Mouse (Mus musculus): ENCODE results near the gene Ank2.

Gene Ank2

DNA sequence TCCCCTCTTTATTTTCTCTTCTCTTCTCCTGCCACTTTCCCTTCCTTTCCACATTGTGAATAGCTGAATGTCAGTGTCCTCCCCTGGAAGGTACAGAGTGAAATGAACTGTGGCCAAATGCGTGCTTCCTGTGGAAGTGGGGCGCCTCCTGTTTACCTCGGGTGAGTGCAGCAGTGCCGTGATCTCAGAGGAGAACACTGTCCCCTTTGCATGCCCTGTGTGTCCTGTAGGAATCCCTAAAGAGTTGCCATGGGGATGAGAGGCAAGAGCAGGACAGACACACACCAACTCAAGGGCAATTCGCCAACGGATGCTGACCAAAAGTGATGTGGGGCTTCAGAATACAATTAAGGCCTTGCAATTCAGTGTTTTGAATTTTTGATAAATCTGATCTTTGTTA lies 521.8 kb downstream of the Ank2 start:
- DNase-seq (ENCODE audit: low read depth): no peak

DNA sequence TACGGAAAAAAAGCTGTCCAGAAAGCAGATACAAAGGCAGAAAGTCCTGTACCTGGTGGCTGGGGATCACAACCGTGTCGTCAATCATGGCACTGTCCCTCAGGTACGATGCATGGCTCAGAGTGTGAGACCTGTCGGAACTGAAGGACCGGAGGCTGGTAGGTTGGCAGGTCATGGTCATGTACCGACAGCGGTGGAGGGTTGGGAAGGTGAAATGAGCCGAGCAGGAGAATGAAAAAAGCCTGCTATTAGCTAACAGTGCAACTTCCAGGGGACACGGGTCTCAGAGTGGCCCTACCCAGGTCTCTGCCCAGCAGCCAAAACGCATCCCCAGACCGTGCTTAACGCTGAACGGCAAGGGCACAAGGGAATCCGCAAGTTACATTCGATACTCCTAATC lies 522.4 kb downstream of the Ank2 start:
- no peak for DNase-seq (ENCODE audit: low read depth)

DNA sequence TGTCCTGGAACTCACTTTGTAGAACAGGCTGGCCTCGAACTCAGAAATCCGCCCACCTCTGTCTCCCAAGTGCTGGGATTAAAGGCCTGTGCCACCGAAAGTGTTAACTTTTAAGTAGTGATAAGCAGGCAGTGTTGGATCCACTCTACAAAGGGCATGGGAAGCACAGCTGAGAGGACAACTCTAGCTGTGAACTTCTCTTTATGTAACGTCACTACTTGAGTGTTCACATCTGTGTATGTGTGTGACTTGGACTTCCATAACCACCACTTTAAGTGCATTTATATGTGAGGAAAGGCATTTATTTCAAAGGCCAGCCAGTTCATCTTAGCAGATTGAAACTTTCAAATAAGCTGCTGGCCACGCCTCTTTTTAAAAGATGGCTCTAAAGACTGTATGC lies 523.7 kb downstream of the Ank2 start:
- no peak for DNase-seq (ENCODE audit: low read depth)

DNA sequence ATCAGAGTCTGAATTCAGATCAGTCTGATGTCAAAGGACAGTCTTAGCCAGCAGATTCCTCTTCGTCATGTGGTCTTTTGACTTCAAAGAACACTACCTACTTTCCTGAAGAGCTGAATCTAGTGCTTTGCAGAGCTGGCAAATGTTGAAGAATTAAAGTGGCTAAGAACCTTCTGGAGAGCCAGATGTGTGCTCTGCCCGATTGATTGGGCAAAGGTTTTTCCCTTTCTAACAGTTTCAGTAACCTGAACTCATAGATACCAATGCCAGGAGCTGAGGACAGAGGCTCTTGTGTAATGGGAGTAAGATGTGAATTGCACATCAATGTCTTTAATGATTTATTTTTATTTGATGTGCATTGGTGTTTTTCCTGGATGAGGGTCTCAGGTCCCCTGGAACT lies 525.6 kb downstream of the Ank2 start:
- DNase-seq (ENCODE audit: low read depth): no peak

DNA sequence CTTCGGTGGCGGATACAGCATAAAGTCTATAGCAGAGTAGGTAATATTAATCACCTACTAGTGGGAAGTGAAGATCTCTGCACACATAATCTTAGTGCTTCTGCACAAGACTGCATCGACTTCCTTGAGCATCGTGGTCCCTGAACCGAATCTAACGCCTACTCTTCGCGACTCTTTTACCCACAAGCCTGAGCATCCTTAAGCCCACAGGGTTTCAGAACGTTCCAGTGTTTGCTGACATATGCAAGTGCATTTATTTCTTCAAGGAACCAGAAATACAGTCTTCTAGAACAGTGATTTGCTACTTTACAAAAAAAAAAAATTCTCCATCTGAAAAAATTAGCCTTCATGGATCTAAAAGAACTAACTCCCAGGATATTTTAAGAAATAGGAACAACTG lies 527.6 kb downstream of the Ank2 start:
- no peak for DNase-seq (ENCODE audit: low read depth)

DNA sequence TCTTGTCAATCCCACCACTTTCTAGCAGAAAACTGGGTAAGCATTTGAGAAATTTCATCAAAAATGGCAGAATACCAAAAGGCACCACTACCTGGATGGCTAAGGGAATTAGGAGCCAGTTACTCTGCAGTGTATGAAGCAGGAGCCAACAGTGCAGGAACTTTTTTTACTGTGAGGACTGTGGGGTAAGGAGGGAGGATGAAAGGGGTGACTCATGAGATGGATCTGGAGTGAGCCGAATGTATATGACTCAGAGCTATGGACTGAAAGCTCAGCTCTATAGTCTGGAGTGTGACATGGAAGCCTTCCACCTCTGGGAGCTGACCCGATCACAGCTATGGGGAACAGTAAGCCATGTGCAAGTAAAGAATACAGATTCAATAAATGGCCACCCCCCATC lies 530.4 kb downstream of the Ank2 start:
- peak; percentile 30 for DNase-seq (ENCODE audit: low read depth)

DNA sequence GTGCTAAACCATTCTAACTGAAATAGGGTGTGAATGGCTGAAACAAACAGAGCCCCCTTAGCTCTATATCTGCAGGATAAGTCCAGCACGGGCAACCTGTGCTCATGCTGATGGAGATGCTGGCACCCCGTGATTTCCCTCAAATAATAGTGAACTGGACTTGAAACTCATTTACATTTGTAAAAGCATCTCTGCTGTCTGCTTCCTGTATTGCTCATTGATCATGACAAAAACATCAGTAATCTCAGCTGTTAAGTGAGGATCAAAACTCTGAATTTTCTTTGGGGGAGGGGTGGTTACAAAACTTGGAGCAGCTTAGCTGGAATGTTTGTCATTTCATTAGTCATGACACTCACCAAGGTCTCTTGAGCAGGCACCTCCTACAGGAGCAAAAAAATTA lies 533.4 kb downstream of the Ank2 start:
- DNase-seq (ENCODE audit: low read depth): no peak

DNA sequence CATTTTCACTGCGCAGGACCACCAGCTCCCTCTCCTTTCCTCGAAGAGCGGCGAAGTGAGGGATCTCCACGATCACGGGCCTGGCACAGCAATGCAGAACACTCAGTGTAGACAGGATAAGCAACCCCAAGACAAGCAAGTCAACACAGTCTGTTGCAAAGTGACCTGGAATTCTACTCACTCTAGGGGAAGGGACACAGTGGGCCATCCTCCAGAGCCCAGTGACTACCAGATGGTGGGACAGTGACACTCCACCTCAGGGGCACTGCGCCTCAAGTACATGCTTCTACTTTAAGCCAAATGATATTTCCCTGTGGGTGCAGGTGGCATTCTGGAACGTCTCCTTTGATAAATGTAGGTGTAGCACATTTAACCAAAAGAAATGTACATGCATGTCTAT lies 536.8 kb downstream of the Ank2 start:
- no peak for DNase-seq (ENCODE audit: low read depth)

DNA sequence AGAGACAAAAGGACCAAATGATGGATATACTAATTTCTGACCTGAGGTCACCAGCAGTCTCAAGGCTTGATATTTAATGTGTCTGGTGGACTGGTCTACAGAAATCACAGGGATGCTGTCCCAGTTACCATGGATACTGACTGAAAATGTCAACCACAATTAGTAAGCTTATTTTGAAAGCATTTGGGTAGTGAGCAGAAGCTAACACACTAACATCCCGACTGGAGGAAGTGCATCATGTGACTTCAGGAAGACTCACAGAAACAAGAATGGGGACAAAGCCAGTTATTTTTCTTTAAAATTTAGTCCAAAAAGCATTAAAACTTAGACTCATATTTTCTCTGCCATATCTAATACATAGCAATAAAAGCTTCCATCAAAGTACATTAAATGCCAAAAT lies 546.5 kb downstream of the Ank2 start:
- no peak for DNase-seq (ENCODE audit: low read depth)

DNA sequence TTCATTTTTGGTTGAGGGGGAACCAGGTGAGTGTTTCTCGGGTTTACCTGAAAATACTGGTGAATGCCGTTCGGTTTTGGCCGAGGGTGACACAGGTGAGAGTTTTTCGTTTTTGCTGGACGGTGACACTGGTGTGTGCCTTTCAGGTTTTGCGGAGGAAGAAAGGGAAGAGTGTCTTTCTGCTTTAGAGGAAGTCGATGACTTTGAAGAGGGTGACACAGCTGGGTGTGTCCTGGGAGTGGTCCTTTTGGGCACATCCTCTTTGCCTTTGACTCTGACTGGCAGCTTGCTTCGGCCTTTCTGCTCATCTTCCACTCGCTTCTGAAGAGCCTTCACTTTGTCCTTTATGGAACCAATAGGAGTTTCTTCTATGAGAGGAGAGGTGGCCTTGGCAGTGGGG lies 552.6 kb downstream of the Ank2 start:
- no peak for DNase-seq (ENCODE audit: low read depth)

DNA sequence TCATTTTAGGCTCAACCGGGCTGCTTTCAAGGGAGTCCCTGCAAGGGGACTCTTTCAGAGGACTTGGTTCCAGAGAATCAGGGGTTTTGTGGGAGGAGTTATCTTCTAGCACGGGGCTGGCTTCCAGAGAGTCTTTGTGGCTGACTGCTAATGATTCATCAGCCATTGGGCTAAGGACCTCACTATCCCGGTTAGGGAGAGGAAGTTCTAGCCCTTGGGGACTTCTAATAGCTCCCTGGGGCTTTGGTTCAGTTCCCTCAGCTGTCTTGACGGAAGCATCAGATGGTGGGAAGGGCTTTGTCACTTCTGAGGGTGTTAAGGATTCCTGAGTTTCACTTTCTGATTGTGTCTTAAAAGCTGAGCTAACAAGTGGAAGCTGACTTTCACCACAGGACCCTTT lies 554.3 kb downstream of the Ank2 start:
- DNase-seq (ENCODE audit: low read depth): no peak

DNA sequence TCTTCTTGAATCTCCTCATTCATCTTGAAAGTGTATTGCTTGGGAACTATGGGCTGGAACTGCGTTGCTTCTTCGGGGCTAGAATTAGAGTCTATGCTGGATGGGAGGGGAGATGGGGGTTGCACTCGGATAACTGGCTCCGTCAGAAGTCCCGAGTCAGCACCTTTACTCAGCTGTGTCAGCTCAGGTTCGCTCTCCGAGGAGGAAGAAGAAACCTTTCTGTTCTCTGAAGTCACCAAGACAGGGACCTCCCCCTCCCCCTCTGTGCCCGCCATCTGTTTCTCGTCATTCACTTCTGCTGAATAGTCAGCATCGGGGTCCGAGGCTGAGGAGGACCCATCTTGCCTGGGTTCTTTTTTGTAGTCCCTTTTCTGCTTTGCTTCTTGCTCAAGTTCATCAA lies 555.1 kb downstream of the Ank2 start:
- no peak for DNase-seq (ENCODE audit: low read depth)

DNA sequence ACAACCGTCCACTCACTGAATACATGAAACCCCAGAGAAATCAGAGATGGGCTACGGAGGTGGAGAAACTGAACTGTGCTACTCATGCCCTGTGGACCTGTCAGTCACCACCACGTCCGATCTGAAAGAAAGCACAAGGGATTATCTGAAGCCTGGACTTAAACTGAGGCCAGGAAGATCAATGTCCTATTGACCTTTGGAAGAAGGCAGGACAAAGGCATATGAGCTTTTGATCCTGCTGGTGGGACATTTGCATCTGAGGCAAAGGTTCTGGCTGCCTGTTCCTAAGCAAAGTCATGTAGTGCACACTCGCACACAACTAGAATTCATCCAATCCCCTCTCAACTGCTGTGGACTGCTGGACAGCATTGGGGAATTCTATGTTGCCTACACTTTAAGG lies 558.7 kb downstream of the Ank2 start:
- DNase-seq (ENCODE audit: low read depth): no peak

DNA sequence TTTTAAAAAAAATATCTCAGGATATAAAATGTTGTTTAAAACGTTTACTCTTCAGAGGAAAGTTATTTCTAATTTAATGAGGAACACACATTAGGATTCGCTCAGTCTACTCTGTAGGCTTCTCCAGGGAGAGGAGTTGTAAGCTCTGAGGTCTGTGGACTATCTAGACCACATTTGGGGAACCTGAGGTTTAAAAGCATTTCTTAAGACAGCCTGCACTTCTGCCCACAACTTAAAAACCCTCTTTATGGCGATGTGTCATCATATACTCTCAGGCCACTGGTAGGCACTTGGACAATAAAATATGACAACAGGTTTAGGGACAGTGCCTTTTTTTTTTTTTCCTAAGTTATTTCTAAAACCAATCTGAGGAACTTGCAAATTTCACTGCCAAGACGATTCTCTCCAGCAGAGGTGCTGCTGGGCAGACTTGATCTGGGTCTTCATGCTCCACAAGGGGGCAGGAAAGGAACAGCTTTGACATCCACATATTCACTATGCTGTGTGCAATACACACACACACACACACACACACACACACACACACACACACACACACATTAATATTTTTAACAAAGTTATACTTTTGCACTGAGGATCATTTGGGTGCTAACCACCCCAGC lies 567.2 kb downstream of the Ank2 start:
- DNase-seq (ENCODE audit: low read depth): peak; percentile 49

DNA sequence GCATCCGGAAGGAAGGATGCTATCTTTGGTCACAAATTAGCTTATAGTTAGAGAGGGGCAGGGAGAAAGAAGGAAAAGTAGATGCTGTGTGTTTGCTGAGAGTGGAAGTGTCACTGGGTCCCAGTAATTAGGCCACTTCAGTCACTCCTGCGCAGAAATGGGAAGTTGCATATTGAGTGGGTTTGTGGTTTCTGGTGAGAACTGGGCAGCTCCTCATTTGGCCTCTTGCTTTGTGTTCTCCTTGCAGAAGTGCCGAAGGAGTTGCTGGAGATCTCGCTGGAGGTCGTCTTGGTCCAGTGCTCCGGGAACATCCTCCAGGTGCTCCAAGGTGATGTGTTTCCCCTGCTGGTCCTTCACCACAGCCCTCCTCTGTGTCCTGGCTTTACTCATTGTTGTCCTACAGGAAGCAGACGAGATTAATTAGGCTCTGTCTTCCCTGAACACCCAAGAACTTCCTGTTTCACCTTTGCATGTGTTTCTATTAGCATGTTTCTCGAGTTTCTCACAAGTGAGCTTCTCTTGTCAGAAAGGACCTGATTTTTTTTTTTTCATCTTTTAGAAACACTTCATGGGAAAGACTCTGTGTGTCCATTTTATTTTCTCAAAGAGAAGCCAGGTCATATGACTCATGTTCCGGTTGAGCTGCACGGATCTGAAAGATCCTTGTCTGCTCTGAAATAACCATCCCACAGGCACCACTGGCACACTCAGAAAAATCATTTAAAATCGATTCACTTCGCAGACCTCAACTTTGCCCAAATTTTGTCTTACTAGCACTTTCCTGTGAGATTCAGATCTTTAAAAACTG lies 575.4 kb downstream of the Ank2 start:
- DNase-seq (ENCODE audit: low read depth): no peak

DNA sequence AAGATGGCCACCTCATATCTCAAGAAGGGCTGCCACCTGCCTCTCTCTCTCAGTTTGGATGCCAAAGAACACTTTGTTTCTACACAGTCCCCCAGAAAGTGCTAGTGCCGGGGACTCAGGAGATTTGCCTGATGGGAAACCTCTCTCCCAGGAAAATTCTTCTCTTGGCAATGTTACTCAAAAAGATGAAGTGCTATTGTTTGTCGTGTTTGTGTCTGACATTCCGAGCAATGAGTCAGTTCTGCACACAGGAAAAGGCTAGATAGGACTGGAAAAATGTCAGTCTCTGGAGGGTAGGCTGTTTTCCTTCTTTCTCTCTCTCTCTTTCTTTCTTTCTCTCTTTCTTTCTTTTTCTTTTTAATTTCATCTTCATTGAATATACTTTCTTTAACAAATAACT lies 577.2 kb downstream of the Ank2 start:
- peak; percentile 26 for DNase-seq (ENCODE audit: low read depth)

DNA sequence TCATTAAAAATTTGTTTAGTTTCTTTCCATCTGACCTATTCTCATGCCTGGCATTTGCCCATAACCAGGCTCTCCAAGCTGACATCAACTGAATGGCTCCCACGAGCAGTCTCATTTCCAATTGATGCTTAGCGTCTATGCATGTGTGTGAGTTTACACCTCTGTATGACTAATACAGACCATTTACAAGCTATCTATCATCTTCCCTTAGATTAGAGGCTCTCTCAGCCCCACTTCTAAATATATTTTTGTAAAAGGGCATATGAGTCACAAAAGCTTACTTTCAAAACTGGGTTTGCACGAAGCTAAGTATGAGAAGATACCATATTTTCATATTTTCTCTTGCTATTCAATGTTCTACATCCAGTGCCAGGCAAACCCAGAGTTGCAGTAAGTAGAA lies 578.9 kb downstream of the Ank2 start:
- DNase-seq (ENCODE audit: low read depth): peak; percentile 26

DNA sequence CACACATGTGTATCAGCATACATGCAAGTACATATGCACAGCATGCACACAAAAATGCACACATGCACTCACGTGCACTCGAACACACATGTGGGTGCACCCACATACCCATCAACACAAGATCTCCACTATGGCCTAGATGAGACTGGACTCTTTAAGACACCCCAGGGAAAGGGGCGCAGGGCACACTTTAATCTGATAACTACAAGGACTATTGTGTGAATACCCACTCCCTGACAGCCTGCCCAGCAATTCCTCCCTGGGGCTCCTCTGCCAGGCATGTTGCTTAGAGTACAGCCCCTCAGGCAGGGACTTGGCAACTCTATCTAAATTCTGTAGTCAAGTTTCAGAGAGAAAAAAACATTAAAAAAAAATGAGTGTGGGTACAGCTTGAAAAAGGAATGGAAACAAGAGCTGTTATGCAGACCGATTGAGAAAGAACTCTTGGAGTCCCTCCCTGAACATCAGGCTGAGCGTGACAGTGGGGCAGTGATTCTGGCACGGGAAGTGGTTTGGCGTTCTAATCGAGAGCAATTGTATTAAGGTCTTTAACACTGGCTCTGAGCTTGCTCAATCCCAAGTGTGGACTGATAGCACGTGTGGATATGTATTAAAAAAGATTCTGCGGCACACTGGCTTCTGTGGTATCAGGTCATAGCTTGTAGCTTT lies 580.2 kb downstream of the Ank2 start:
- peak; percentile 84 for DNase-seq (ENCODE audit: low read depth)

DNA sequence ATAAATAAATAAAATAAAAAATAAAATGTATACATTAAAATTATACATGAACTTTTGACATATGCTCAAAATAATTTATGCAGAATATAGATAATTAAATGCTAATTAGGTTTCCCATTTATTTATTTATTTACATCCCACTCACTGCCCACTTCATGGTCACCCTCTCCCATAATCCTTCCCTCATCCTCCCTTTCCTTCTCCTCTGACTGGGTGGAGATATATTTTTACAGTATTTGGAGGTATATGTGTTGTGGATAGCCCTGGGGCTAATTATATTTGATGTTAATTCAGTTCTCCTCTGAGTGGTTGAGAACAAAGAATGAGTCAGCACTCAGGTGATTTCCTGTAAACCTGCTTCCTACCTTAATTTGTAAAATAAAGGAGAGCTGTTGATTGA lies 582.8 kb downstream of the Ank2 start:
- no peak for DNase-seq (ENCODE audit: low read depth)

DNA sequence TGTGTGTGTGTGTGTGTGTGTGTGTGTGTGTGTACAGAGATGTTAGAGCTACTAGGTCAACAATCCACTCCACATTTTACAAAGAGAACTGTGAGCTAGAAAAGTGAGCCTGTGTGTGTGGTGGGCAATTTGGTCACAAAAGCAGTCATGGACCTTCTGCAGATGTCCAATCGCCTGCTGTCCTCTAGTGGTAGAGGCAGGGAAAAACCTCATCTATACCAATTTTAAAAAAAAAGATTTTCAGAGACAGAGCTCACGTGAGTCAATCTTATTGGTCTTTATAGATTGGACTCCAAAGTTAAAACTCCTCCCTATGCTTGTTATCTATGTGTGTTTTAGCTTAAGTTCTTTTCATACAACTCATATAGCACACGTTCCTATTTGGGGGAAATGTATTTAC lies 595.6 kb downstream of the Ank2 start:
- peak; percentile 58 for DNase-seq (ENCODE audit: low read depth)

DNA sequence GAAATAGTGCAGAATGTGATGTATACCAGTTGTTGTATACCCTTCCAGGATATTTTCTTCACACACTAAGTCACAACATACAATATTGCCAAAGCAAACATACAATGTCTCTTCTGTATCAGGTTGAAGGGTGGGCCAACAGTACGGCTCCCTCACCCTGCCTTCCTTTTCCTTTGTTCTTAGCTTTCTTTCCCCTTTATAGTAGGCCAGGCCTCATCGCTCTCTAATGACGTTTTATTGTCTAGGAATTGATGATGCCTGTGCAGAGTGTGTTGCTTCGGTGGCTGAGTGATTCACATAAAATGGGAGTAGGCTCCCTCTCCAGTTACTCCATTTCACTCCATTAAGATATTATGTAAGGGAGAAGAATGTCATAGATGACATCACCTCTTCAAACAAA lies 612.5 kb downstream of the Ank2 start:
- no peak for DNase-seq (ENCODE audit: low read depth)

DNA sequence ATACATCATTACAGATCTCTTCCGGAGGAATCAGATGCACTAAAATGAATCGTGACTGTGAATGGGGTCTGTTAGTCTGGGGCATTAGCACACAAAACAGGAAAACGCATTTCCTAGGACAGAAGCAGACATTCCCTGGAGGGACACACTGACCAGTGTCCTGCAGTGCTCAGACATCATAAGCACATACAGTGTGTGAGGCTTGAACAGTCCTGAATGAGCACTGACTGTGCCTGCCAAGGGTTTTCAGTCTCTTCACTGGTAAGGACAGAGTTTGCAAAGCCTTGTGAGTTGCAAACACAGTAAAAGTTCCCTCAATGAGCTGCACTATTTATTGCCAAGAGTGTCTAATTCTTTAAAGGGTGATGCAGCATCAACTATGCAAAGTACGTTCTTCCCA lies 613.1 kb downstream of the Ank2 start:
- DNase-seq (ENCODE audit: low read depth): no peak

DNA sequence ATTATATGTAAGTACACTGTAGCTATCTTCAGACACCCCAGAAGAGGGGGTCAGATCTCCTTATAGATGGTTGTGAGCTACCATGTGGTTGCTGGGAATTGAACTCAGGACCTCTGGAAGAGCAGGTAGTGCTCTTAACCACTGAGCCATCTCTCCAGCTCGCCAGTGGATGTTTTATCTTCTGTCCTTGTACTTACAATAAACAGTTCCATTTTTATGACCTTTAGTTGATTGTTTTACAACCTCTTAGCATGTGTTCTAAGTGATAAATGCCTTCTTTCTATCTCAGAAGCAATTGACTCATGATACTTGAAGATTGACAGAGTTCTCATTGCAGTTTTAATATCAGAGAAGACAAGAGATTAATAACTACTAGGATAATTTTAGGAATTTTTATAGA lies 620.9 kb downstream of the Ank2 start:
- DNase-seq (ENCODE audit: low read depth): no peak
